Mouse (Mus musculus) CD4-positive, CD25-positive, alpha-beta regulatory T cell, adult 4 months (primary cell): ENCODE data around the gene Adcy9. TPM values are rescaled to one million over a fixed set of nuclear protein-coding genes. Genes with fewer than 3 reads are reported as not detected.
"Not testable (repeated sequence)": the region's sequence is repeated elsewhere in the genome, so short reads cannot be mapped to it uniquely, and the experiment has no call there.

Experiments
- ATAC-seq: one replicate; pipeline ENCODE4 v1.8.0; 2017
- polyA plus RNA-seq, 2 experiments: library from polyadenylated mRNA; unstranded; fragments of 100-300 nt; shearing (Covaris generic); gene quantifications; one replicate each; pipeline ENCODE4 v1.2.1; 2017

The Adcy9 gene
- polyA plus RNA-seq, 2 experiments from 2014 or later: 0.52 to 0.70 TPM

- ATAC-seq: peak; percentile 73
Measured at GRCm38 (mm10) chr16:4381487-4381886, 38.8 kb downstream of the Adcy9 start.

- ATAC-seq: no peak
Measured at GRCm38 (mm10) chr16:4378788-4379187, 41.5 kb downstream of the Adcy9 start.

- ATAC-seq: no peak
Measured at GRCm38 (mm10) chr16:4377556-4377955, 42.7 kb downstream of the Adcy9 start.

- no peak for ATAC-seq
Measured at GRCm38 (mm10) chr16:4374780-4375380, 45.4 kb downstream of the Adcy9 start.

GRCm38 (mm10) chr16:4374270-4374669, 46.0 kb downstream of the Adcy9 start:
- no peak for ATAC-seq

GRCm38 (mm10) chr16:4371039-4371438, 49.3 kb downstream of the Adcy9 start:
- no peak for ATAC-seq

GRCm38 (mm10) chr16:4370141-4370541, 50.2 kb downstream of the Adcy9 start:
- no peak for ATAC-seq

- ATAC-seq: no peak
Measured at GRCm38 (mm10) chr16:4367930-4368329, 52.4 kb downstream of the Adcy9 start.

- no peak for ATAC-seq
Measured at GRCm38 (mm10) chr16:4367291-4367690, 53.0 kb downstream of the Adcy9 start.

- no peak for ATAC-seq
Measured at GRCm38 (mm10) chr16:4366671-4367070, 53.6 kb downstream of the Adcy9 start.

GRCm38 (mm10) chr16:4363341-4364116, 56.8 kb downstream of the Adcy9 start:
- no peak for ATAC-seq

GRCm38 (mm10) chr16:4355260-4356043, 64.8 kb downstream of the Adcy9 start:
- no peak for ATAC-seq

GRCm38 (mm10) chr16:4342579-4342978, 77.7 kb downstream of the Adcy9 start:
- no peak for ATAC-seq

- ATAC-seq: no peak
Measured at GRCm38 (mm10) chr16:4341316-4342062, 78.8 kb downstream of the Adcy9 start.

GRCm38 (mm10) chr16:4339216-4339615, 81.1 kb downstream of the Adcy9 start:
- ATAC-seq: not testable (repeated sequence)

- ATAC-seq: no peak
Measured at GRCm38 (mm10) chr16:4337269-4337668, 83.0 kb downstream of the Adcy9 start.

GRCm38 (mm10) chr16:4333788-4334187, 86.5 kb downstream of the Adcy9 start:
- ATAC-seq: no peak

- no peak for ATAC-seq
Measured at GRCm38 (mm10) chr16:4333371-4333770, 86.9 kb downstream of the Adcy9 start.

GRCm38 (mm10) chr16:4327081-4327480, 93.2 kb downstream of the Adcy9 start:
- ATAC-seq: no peak

GRCm38 (mm10) chr16:4325801-4326200, 94.5 kb downstream of the Adcy9 start:
- ATAC-seq: no peak

- ATAC-seq: no peak
Measured at GRCm38 (mm10) chr16:4324967-4325366, 95.3 kb downstream of the Adcy9 start.

- no peak for ATAC-seq
Measured at GRCm38 (mm10) chr16:4320856-4321255, 99.4 kb downstream of the Adcy9 start.
